Mouse (Mus musculus) cerebellum, postnatal 25 days (tissue): ENCODE measurements around the gene Slc17a7.
A peak's percentile ranks its signal among the peaks of the same experiment; 100 is the strongest.

Experiments used
- DNase-seq, 2 experiments: peaks; one replicate each; pipeline ENCODE4 v3.0.0; 2021; ENCODE audit warnings: mixed read lengths in 2 of 2

Gene Slc17a7

DNA sequence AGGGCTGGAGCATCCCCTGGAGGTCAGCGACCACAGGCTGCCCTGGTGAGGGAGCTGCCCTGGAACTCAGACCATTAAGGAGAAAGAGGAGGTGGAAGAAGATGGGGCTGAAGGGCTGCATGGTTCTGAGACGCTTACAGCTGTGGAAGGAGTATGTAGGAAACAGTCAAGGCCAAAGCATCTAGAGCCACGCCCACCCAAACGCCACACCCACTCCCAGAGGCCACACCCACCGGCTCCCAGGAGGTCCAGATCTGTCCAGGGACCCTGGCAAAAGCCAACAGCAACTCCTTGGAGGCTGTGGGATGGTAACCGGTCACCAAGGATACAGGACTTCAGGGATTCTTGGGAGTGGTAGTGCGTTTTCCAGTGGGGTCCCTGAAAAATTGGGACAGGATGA is 14.8 kb downstream of the Slc17a7 start:
- peak; percentile 10 to 39 for DNase-seq

DNA sequence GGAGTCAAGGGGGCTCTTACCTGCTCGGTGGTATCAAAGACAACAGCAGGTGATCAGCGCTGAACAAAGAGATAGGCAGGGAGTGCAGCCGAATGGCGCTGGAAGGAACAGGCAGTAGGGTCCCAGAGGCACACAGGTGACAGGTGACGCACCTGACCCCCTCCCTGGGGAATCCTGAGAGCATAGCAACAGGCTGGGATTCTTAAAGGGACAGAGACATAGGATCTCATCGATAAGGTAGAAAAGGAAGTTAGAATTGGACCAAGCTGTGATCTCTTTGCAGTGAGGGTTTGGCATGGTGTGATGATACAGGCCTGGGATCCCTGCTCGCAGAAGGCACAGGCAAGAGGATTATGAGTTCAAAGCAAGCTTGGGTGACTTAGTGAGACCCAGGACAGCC is 15.7 kb downstream of the Slc17a7 start, which contains the start of gene Gfy:
Gene Gfy, minus strand, starts transcription at position 101 of the 400 bp plus-strand sequence.
- DNase-seq, result no peak

DNA sequence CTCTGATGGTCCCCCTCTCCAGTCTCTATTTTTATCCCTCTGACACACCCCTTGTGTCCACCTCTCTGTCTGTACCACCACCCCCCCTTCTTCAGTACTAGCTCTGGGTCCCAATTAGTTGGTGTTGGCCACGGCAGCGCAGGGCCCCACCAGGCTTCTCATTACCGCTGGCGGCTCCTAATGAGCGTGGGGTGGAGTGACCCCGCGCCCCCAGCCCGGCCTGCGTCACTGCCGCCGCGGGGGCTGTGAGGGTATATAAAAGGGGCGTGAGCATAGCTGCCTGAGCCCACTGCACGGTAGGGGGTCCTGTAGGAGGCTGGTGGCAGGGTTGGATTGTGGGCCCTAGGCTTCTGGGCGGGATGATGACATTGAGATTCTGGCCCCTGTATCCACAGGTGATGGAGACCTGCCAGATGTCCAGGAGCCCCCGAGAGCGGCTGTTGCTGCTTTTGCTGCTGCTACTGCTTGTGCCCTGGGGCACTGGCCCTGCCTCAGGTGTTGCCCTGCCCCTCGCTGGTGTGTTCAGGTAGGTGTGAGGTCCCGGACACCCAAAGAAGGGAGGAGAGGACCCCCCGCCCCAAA is 17.2 kb downstream of the Slc17a7 start, which contains the start of gene Pth2:
Gene Pth2, plus strand, starts transcription at position 100 of the 582 bp plus-strand sequence.
- DNase-seq, result peak in 1 of 2 experiments; percentile 37

DNA sequence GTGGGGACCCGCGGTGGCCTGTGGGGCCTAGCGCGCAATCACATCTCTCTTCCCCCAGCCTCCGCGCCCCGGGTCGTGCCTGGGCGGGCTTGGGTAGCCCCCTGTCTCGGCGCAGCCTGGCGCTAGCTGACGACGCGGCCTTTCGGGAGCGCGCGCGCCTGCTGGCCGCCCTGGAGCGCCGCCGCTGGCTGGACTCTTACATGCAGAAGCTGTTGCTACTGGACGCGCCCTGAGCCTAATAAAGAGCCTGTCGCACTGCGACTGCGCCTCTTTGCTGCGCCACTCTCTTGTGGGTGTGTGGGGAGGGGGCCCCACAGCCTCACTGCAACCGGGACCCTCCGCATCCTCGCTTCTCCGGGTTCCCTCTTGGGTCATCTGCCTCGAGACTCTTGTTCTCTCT is 17.8 kb downstream of the Slc17a7 start:
- peak in 1 of 2 experiments; percentile 53 for DNase-seq

DNA sequence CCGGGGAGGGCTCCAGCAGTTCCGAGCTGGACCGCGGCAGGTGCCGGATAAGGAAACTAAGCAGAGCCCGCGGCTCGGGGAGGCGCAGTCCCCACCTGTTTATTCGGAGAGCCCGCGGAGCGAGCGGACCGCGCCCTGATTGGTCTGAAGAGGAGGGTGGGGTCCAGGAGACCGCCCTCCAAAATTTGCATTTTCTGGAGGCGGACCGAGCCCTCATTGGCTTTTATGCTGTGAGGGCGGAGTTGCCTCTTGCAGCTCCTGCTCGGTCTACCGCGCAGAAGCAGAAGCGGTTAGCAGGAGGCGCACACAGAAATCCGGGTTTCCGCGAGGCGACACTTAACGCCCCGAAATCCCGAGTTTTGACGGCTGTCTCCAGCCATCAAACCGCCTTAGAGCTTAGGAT is 18.5 kb downstream of the Slc17a7 start:
- DNase-seq, result peak; percentile 89 to 91

DNA sequence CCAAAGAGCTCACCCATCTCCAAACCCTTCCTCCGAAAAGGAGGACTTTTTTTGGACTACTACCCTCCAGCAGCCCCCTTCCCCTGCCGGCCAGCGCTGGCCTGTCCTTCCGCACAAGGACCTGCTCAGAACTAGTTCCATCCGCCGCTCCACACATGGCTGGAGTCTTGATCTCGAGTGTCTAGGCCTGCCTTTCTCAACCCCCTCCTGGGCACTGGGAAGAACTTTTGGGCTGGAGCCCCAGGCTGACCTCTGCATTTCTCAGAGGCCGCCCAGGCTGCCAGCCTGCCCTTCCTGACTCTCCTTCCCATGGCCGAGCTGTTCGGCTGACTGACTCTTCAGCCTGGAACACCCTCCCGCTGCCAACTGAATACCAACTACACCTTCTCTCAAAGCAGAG is 18.9 kb downstream of the Slc17a7 start:
- peak in 1 of 2 experiments; percentile 42 for DNase-seq

DNA sequence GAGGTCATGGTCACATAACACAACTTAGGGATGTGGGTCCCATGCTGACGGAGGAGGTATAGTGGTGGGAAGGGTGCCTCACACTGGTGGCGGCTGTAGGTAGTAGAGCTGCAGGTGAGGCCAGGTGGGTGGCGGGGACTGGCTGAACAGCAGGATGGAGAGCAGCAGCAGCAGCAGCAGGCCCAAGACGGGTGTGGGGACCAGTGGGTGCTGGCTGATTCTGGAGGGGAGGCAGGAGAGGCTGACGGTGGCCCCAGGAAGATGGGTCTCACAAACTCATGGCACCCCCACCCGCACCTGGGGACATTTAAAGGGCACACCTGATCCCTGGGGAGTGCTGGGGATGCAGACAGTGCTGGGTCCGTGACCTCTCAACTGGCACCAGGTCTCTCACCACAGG is 19.9 kb downstream of the Slc17a7 start:
- no peak for DNase-seq

DNA sequence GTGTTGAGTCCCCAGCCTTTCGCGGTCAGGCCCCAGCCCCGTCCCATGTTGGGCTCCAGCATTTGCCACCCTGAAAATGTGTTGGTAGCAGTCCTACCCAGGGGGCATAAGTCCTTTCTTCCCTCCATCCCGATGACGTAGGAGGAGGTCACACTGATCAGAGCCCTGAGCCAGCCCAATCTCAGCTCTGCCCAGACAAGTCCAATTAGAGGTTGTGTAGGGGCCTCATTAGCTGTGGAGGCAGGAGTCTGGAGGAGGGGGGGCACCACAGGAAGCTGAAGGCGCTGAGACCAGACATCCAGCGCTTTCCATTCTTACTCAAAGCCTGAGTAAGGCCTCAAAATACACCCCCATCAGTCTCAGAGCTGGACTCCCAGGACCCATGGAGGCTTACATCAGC is 22.2 kb downstream of the Slc17a7 start:
- DNase-seq, result no peak

DNA sequence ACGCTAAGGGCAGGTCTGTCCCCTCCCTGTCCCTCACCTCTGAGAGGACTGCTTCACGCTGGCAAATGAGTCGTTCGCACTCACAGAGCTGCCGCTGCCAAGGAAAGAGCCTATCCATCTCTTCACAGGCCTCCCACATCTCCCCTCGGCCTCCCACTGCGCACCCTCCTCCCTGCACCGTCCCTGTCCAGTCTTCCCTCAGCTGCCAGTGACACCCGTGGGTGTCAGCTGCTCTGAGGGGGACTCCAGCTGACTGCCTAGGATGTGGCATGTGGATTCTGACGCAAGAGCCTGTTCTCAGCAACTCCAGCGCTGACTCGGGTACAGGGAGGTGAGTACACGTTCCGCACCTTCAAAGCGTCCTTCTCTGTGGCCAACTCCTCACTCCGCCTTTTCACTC is 25.9 kb downstream of the Slc17a7 start:
- DNase-seq, result peak; percentile 36 to 38

DNA sequence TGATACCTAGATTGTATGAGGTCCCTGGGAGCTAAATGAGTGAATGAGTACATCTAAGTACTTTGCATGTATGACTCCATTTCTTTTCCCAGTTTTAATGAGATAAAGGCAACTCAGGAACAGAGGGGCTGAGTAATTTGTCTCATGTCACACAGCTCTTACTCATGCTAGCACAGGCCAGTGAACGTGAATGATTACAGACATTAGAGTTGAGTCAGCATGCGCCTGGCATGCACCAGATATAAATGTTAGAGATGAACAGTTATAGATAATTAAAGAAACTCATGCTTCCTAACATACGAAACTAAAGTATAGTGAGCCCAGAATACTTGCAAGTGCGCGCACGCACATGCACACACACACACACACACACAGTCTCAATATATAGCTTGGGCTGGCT is 26.4 kb downstream of the Slc17a7 start:
- DNase-seq, result no peak

DNA sequence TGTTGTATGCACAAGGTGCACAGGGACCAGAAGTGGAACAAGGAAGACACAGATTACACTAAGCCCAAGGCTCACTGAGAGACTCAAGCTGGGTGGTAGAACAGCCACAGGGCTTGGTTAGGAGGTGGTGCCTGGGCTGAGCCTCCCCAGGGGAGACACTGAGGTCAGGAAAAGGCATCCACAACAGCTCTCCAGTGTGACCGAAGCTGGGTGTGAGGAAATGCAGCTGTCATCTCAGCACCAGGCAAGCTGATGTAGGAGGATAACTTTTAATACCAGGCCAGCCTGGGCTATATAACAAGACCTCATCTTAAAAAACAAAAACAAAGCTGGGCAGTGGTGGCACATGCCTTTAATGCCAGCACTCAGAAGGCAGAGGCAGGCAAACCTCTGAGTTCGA is 27.4 kb downstream of the Slc17a7 start:
- peak in 1 of 2 experiments; percentile 19 for DNase-seq

DNA sequence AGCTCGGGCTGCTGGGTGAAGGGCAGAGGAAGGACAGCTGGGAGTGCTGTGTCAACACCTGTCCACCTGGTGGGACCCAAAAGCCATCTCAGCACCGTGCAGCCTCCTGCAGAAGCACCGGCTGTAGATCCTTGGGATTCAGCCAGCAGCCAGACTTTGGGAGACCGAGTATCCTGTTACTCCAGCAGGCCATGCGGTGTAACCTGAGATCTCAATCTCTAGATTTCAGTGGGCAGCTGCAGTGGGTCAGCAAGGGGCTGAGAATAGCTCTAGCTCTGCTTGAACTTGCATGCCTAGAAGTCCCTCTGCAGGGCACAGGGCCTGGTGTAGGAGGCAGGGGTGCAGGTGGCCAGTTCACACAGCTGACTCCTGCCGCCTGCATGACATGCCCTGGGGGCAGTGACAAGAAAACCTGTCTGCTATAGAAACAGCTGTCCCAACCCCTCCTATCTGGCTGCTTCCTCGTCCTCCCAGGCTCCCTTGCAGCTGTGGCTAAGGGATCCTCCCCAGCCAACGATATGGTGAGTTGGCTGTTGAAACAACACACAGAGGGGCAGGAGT is 28.1 kb downstream of the Slc17a7 start:
- DNase-seq, result peak; percentile 83 to 87

DNA sequence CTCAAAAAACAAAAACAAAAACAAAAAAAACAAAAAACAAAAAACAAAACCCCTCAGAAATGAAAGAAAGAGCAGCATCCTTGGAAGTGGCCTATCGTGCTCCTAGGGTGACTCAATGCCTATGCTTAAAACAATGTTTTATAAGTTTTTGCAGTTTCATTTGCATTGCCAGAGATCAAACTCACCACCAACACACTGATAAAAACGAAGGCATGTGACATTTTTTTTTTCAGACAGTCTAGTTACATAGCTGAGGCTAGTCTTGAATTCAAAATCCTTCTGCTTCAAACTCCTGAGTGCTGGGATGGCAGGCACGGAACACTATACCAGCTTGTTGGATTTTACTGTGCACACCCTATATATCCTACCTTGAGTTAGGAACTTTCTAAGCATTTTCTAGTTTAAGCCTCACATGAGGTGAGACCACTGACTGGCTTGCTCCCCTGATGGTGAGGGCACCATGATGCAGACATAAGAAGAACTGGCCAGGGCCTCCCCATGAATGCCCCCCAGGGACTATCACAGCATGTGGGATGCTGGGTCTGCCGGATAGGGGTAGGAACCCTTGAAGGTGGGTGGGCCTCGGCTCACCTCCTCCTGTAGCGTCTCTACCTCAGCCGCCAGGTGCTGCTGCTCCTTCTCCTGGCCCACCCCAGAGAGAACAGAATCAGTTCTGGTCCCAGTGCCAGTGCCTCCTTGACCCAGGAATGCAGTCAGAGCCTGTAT is 29.0 kb downstream of the Slc17a7 start:
- DNase-seq, result peak in 1 of 2 experiments; percentile 53

DNA sequence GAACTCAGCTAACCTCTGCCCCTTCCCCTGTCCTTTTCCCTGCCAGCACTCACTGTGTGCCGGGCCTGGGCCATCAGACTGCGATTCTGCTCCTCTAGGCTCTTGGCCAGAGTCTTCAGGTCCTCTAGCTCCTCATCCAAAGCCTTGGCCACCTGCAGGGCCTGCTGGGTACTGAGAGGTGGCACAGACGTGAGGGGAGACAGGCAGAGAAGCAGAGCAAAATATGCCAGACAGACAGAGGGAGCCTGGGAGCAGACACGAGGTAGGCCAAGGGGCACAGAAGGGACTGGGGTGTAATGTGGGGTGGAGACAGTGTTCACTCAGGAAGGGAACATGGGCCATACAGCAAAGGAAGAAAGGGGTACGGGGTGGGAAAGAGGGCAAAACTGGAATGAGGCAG is 29.7 kb downstream of the Slc17a7 start:
- peak; percentile 74 to 76 for DNase-seq

DNA sequence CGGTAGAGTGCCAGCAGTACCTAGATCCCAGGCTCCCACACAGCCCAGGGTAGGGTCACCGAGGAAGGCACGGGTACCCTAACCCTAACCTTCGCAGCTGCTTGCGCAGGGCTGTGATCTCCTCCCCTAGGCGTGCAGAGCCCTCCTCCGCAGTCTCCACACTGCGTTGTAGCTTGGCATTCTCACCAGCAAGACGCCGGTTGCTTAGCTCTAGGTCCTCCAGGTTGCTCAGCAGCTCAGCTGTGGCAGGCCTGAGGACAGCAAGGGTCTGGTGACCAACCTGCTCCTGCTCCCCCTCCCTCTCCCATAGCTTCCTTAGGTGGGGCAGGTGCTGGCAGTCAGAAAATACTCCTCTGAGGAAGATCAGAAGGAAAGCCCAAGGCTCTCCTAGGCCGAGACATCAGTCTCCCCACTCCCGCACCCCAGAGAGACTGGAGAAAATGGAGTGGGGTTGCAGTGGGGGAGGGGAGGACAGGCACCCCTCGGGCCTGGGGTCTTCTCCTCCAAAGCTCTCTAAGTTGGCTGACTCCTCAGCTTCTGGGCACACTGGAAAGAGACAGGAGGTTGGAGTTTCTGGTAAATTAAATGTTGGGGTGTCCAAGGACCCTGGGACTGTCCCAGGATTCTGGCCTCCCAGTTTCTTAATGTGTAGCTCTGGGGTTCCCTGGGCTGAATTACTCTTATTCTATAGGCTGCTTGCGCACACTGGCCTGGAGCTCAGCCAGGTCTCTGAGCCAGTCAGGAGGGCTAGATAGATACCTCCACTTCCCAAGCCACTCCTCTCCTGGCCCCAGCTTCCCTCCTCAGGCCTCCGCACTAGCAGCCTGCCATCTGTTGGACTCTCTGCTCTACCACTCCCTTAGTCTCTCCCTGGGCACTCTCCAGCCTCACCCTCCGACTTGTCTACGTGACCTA is 30.4 kb downstream of the Slc17a7 start:
- peak; percentile 72 to 83 for DNase-seq

DNA sequence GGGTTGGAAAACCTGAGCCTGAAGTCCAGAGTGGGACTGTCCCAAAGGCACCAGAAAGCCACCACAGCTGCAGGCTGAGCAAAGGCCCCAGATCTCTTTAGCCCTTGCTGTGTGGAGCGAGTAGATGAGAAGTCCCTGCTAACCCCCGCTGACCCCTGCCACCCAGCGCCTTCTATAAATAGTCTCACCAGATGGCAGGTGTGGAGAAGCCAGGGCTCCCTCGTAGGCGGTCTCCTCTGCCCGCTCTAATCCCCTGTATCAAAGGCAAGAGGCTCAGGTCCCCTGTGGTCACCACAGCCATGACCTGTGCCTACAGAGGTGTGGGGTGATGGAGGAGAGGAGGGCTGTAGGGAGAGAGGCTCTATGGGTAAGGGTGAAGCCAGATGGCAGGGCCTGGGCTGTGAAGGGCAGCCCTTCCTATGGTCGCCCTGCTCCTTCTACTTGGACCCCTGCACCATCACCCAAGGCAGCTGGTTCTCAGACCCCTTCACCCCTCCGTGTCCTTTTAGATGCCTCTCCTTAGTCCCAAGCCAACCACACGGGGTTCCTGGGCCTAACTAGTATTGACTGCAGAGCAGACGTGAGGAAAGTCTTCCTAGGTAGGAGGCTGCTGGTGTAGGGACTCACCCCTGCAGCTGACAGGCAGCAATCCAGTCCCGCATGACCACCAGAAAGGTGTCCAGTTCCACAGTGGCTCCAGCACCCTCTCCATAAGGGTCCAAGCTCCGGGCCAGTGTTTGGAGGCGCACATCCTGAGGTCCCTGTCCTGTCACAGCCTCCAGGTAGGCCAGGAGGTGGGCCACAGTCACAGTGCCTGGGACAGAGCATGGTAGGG is 31.8 kb downstream of the Slc17a7 start:
- DNase-seq, result peak; percentile 67 to 73

DNA sequence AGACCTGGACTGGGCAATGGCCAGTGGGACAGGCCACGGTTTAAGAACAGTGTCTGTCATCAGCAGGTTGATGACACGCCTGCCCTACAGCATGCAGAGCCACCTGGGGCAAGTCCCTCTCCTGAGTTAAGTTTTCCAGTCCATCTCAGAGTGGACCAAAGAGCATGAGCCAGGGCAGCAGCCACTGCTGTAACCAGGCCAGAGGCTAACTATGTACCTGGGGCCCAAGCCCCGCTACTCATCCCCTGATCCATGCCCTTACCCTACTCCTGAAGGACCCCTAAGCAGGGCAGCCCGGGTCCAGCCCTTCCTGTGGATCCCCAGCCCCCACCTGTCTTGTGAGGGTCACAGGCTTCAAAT is 32.4 kb downstream of the Slc17a7 start:
- peak in 1 of 2 experiments; percentile 40 for DNase-seq

DNA sequence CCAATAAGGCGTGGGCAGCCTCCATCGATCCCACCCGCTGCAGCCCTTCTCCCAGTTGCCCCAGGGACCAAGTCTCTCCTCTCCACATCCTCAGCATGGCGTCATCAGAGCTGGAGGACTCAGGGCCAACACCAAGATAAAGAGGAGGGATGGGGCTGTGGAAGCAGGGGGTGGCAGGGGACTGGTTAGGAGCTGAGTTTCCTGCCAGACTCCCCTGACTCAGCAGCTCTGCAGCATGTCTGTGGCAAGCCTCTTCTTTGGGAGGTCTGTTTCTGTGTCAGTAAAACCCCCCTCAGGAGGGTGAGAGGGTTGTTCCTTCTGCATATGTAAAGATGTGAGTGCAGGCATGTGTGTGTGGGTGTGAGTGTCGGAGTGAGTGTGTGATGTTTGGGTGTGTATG is 33.2 kb downstream of the Slc17a7 start:
- peak in 1 of 2 experiments; percentile 33 for DNase-seq

DNA sequence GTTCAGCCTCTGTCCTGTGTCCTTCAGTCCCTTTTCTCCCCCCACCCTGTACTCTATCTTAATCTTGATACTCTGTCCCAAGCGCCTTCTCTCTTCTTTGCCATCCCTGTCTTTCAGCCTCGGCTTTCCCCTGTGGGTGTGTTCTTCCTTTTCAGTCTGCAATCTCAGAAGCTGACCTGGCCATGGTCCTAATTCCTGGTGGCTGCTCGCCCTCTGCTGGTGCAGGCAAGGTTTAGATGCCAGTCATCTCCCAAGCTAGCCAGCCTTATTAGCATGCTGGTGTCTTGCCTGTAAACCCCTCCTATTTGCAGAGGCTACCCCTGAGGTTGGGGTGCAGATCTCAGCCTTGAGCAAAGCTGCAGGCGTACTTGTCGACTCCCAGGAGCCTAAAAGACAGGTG is 34.7 kb downstream of the Slc17a7 start:
- peak; percentile 92 to 94 for DNase-seq

DNA sequence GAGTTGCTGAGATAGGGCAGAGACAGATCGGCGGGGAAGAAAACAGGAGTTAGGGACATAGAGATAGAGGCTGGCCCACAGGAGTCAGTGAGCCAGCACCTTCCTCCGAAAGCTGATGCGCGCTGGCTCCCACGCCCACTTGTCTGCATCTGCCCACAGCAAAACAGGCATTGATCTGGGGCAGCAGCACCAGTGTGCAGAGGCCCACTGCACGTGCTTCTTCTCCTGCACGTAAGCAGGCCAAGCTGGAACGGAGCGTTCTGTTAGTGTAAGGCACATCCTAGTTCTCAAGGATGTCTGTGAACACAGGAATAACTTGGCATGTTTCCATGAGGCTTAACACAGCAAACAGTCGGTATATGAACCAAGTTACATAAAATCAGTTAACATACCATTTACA is 35.2 kb downstream of the Slc17a7 start:
- peak; percentile 32 to 40 for DNase-seq

DNA sequence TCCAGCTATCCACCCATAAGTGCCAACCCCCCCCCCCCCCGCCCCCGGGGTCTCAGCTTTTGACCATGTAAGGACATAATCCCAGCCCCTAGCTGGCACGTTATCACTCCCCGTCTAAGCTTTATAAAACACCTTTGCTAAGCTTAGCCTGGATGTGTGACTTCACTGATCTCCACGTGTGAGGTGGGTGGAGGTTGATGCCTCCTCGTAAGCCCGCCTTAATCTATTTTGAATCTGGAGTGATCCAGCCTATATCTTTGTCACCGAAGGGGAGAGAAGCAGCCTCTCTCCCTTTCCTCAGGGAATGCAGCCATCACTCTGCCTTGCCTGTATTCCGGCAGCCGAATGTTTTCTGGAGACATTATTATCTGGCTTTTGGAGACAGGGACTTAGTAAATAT is 38.9 kb downstream of the Slc17a7 start:
- DNase-seq, result no peak
